ENCODE assay signal across 7 mouse cellular contexts in the genomic region with DNA sequence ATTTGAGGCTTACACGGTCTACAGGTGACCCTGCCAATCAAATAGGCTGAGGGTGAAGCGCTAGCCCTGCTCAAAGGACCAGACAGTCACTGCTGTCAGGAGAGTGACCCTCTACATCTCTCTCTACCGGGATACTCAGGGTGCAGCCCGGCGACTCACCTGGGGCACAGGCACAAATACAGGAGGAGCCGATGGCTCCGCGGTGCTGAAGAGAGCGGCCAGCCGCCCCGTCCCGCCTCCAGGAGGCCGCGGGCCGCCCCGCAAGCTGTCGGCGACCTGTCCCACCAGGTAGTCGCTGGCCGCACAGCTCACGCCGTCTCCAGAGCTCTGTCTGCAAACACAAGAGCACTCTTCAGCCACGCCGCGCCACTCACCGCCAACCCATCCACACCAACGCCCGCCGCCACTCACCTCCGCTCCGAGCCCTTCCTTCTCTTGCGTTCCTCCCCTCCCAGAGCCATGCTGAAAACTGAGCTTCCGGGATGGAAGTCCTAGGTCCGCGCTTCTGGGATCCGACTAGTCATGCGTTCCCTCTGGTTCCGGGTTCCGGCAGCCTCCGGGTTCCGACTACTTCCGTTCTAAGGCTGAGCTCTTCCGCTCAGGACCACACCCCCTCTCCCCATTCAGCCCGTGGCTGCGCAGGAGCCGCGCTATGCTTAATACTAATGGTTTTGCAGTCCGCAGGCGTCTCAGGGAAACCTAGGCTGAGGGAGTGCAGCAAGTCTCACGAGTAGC. TPM values are rescaled to one million over a fixed set of nuclear protein-coding genes. Genes with fewer than 3 reads are reported as not detected.
DNase-seq lines count a peak whose midpoint lies in the region; ATAC-seq lines count a peak whose summit lies in the region.

Gene Rbm34, minus strand, starts transcription at position 493 of the 735 bp plus-strand sequence.

- ATAC-seq in intestine, embryonic 16.5 days, result peak; percentile 96
- peak; percentile 98 for ATAC-seq in midbrain, embryonic 11.5 days (ENCODE audit: low FRiP score)

- no peaks in the 10 kb centered on the region for H3K36me3 ChIP-seq in intestine, embryonic 16.5 days (ENCODE audit: control insufficient read depth, insufficient read depth, low read length)
- H3K36me3 ChIP-seq in midbrain, embryonic 11.5 days (ENCODE audit: control insufficient read depth, insufficient read depth, low read length), result peaks cover 5% of the 10 kb centered on the region; the same call in 1 of the 2 replicates

- H3K9ac ChIP-seq in intestine, embryonic 16.5 days (ENCODE audit: low read depth, low read length), result peak within 1 kb of the TSS; percentile 83
- H3K9ac ChIP-seq in midbrain, embryonic 11.5 days (ENCODE audit: low read length), result peak within 1 kb of the TSS; percentile 87

- H3K27ac ChIP-seq in intestine, embryonic 16.5 days (ENCODE audit: low read length), result peak within 1 kb of the TSS; percentile 43; the same call in 1 of the 2 replicates
- peak within 1 kb of the TSS; percentile 50; the same call in 1 of the 2 replicates for H3K27ac ChIP-seq in midbrain, embryonic 11.5 days (ENCODE audit: low read depth, low read length)

- no peaks in the 10 kb centered on the region for H3K9me3 ChIP-seq in intestine, embryonic 16.5 days (ENCODE audit: control insufficient read depth, low read length)
- H3K9me3 ChIP-seq in midbrain, embryonic 11.5 days (ENCODE audit: control insufficient read depth, low read length), result no peaks in the 10 kb centered on the region

- H3K4me1 ChIP-seq in intestine, embryonic 16.5 days (ENCODE audit: control insufficient read depth, insufficient read depth, low read length), result peaks cover 7% of the 10 kb centered on the region; the same call in 1 of the 2 replicates
- H3K4me1 ChIP-seq in midbrain, embryonic 11.5 days (ENCODE audit: control insufficient read depth, insufficient read depth, low read length), result peaks cover 7% of the 10 kb centered on the region

- DNase-seq in adrenal gland, adult 2 months, result peak; percentile 95
- DNase-seq in embryo, embryonic 11.5 days (ENCODE audit: low read depth, low spot score), result peak; percentile 91
- DNase-seq in gastrocnemius, postnatal 4 days (ENCODE audit: low spot score in 2 of 2), result peak; percentile 80 to 91
- DNase-seq in left cerebral cortex, postnatal 36 days (ENCODE audit: low spot score in 2 of 2), result peak; percentile 92 to 94
- peak; percentile 99 for DNase-seq in midbrain, embryonic 11.5 days (ENCODE audit: low spot score, missing footprints)
- DNase-seq in skeletal muscle tissue, adult 2 months (ENCODE audit: low read depth, low spot score), result peak; percentile 86

- H3K27me3 ChIP-seq in intestine, embryonic 16.5 days (replicated peaks; ENCODE audit: control insufficient read depth, insufficient read depth, low read length), result no peaks in the 10 kb centered on the region
- no peaks in the 10 kb centered on the region for H3K27me3 ChIP-seq in midbrain, embryonic 11.5 days (ENCODE audit: control insufficient read depth, insufficient read depth, low read length)

- WGBS in intestine, embryonic 16.5 days, result under 1% methylated on average over 50 of the region's 50 CpGs
- WGBS in midbrain, embryonic 11.5 days, result 1% methylated on average over 49 of the region's 50 CpGs

- peak within 1 kb of the TSS; percentile 79 for H3K4me3 ChIP-seq in intestine, embryonic 16.5 days (ENCODE audit: low read length)
- peak within 1 kb of the TSS; percentile 95 for H3K4me3 ChIP-seq in midbrain, embryonic 11.5 days (ENCODE audit: low read depth, low read length)

- intact Hi-C loops in left cerebral cortex, postnatal 36 days (cut with DNase I), result loop anchor here (2.0 to 5.0 kb wide), 2 partner anchors 26 to 38 kb away; partner anchors contain the start of gene Tomm20

- peak within 1 kb of the TSS; percentile 76 for H3K4me2 ChIP-seq in intestine, embryonic 16.5 days (ENCODE audit: low read depth, low read length)
- H3K4me2 ChIP-seq in midbrain, embryonic 11.5 days, result peak within 1 kb of the TSS; percentile 79

RNA-seq across cellular contexts. Expression of gene Rbm34, which starts in this region (rescaled TPM):
- 10 to 100 TPM in 1 of 2 experiments, 1 to 10 TPM in 1; 9.2 to 12.1 TPM for total RNA-seq in adrenal gland, adult 2 months (2021)
- 3.0 and 5.0 TPM in 2 replicates for polyA plus RNA-seq in adrenal gland, adult 2 months (2012; rRNA removed)
- total RNA-seq in gastrocnemius, postnatal 4 days (2021), result 10 to 100 TPM; 10.3 to 10.4 TPM
- polyA plus RNA-seq in intestine, embryonic 16.5 days (2015; fragmentation: Nextera tagmentation; extraction: Ambion mirVana), result 20.6 and 22.0 TPM in 2 replicates
- total RNA-seq in left cerebral cortex, postnatal 36 days (2021), result 10 to 100 TPM; 12.7 to 13.2 TPM
- 32.0 and 38.4 TPM in 2 replicates for polyA plus RNA-seq in midbrain, embryonic 11.5 days (2014; fragmentation: Nextera tagmentation; extraction: Ambion mirVana)

Comparison
In these comparisons a context has a peak if more than half of its experiments do, and no peak if none do; other contexts are left out.
1. Peak in every context shown above with its lines: DNase-seq, ATAC-seq, H3K4me3 ChIP-seq and H3K27ac ChIP-seq.